Mouse (Mus musculus) megakaryocyte, embryonic 14.5 days (primary cell): ENCODE measurements around the gene Dnaja3.

Experiments used
- FLI1 ChIP-seq: IDR thresholded peaks from 2 replicates; pipeline ENCODE4 v1.6.1; 2012; ENCODE audit warnings: low read length, inconsistent platforms, mixed read lengths
- GATA1 ChIP-seq: IDR thresholded peaks from 3 replicates; pipeline ENCODE4 v1.6.1; 2012; ENCODE audit warnings: mixed read lengths, low read length, inconsistent platforms, borderline replicate concordance

DNA sequence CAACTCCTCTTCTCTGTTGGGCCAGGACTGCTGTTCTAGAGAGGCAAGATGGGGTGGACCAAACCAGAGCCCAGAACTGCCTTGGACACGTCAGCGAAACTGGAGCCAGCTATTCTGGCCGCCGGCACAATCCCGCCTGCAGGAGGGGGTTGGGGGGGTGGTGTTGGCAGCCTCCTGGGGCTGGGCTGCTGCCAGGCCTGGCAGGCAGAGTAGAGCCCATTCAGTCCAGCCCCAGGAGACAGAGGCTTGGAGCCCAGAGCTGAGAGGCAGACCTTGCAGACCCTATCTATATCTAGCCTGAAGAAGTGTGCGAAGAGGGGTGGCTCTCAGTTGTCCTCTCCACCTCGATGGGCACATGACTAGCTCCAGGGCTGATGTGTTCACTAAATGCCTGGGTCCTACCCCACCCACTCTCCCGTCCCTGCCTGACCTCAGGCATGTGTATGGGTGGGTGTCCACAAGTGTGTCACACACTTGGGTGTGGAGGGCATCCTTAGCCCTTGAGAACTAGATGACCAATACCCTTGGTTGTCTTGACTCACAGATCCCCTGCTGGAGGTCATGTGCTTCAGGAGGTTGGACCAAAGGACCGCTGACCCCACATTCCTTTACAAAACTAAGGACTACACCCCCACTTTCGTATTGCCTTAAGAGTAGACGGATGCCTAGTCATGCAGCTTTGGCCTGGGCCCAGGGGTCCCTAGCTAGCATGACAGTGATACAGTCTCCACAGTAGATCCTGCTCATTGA is 4.1 kb downstream of the Dnaja3 start:
- TF ChIP-seq GATA1 (no peak), FLI1 (no peak)
